ENCODE assay signal across 12 mouse cellular contexts in genomic region chr9:51843216-51843615, GRCm38 (mm10).
DNase-seq lines count a peak whose midpoint lies in the region; ATAC-seq lines count a peak whose summit lies in the region.
"Had no signal": no experiment of that assay in that cellular context is flagged by ENCODE, and none has a peak within 500 bp of the region (broad histone marks: within the 10 kb centered on the region; RNA-seq: fewer than 3 reads in every experiment).

No protein-coding gene starts in this region.

- H3K27ac ChIP-seq in kidney, embryonic 15.5 days: no peak overlapping the region
- H3K27ac ChIP-seq in neural tube, embryonic 15.5 days (replicated peaks): no peak overlapping the region
- H3K27ac ChIP-seq: embryonic facial prominence, embryonic 15.5 days; heart, embryonic 13.5 days; layer of hippocampus, adult 2 months; limb, embryonic 13.5 days had no signal

- H3K4me3 ChIP-seq in kidney, embryonic 15.5 days (replicated peaks): no peak overlapping the region
- H3K4me3 ChIP-seq in neural tube, embryonic 15.5 days (replicated peaks): no peak overlapping the region
- H3K4me3 ChIP-seq: embryonic facial prominence, embryonic 15.5 days; heart, embryonic 13.5 days; layer of hippocampus, adult 2 months; limb, embryonic 13.5 days had no signal

- H3K9ac ChIP-seq in kidney, embryonic 15.5 days: no peak overlapping the region
- no peak overlapping the region for H3K9ac ChIP-seq in neural tube, embryonic 15.5 days (replicated peaks)
- H3K9ac ChIP-seq: embryonic facial prominence, embryonic 15.5 days; heart, embryonic 13.5 days; limb, embryonic 13.5 days had no signal

- DNase-seq in adrenal gland, adult (ENCODE audit: inconsistent age in 2 of 2, low spot score in 1 of 2): peak; percentile 55 to 82
- DNase-seq in adrenal gland, postnatal 4 days (ENCODE audit: low spot score in 2 of 2): no peak
- peak; percentile 15 for DNase-seq in kidney, postnatal 10 days
- peak; percentile 5 for DNase-seq in NIH3T3 (ENCODE audit: low read depth)
- peak; percentile 56 for DNase-seq in lung, postnatal 10 days
- DNase-seq in gastrocnemius, postnatal 25 days: no peak

- H3K27me3 ChIP-seq in kidney, embryonic 15.5 days: no peaks in the 10 kb centered on the region
- H3K27me3 ChIP-seq in neural tube, embryonic 15.5 days (replicated peaks): no peaks in the 10 kb centered on the region
- H3K27me3 ChIP-seq: embryonic facial prominence, embryonic 15.5 days; heart, embryonic 13.5 days; limb, embryonic 13.5 days had no signal

- WGBS in kidney, embryonic 15.5 days: 66% methylated on average over 4 of the region's 4 CpGs
- 47% methylated on average over 4 of the region's 4 CpGs for WGBS in neural tube, embryonic 15.5 days

- no peaks in the 10 kb centered on the region for H3K36me3 ChIP-seq in kidney, embryonic 15.5 days
- H3K36me3 ChIP-seq in neural tube, embryonic 15.5 days: peaks cover 53% of the 10 kb centered on the region
- H3K36me3 ChIP-seq: embryonic facial prominence, embryonic 15.5 days; heart, embryonic 13.5 days had no signal

- no peak overlapping the region for H3K4me2 ChIP-seq in kidney, embryonic 15.5 days
- H3K4me2 ChIP-seq in neural tube, embryonic 15.5 days: no peak overlapping the region
- H3K4me2 ChIP-seq: embryonic facial prominence, embryonic 15.5 days; heart, embryonic 13.5 days; limb, embryonic 13.5 days had no signal

- H3K9me3 ChIP-seq in kidney, embryonic 15.5 days (replicated peaks): no peaks in the 10 kb centered on the region
- H3K9me3 ChIP-seq in neural tube, embryonic 15.5 days (replicated peaks): no peaks in the 10 kb centered on the region
- H3K9me3 ChIP-seq: embryonic facial prominence, embryonic 15.5 days; heart, embryonic 13.5 days; limb, embryonic 13.5 days had no signal

- no peak for ATAC-seq in kidney, embryonic 15.5 days (replicated peaks; ENCODE audit: low FRiP score)
- no peak for ATAC-seq in neural tube, embryonic 15.5 days (ENCODE audit: low FRiP score)

- no peaks in the 10 kb centered on the region for H3K4me1 ChIP-seq in kidney, embryonic 15.5 days
- H3K4me1 ChIP-seq in neural tube, embryonic 15.5 days: no peaks in the 10 kb centered on the region
- H3K4me1 ChIP-seq: embryonic facial prominence, embryonic 15.5 days; limb, embryonic 13.5 days had no signal

Comparison
In these comparisons a context has a peak if more than half of its experiments do, and no peak if none do; other contexts are left out.
1. DNase-seq: peak in adrenal gland, adult (2 of 2), kidney, postnatal 10 days (single experiment), NIH3T3 (single experiment) and lung, postnatal 10 days (single experiment); none in adrenal gland, postnatal 4 days (0 of 2) and gastrocnemius, postnatal 25 days (single experiment).